Mouse (Mus musculus): ENCODE measurements at regions not wholly inside any gene's neighbourhood (a gene's known extent, or its start where the extent isn't known, plus 50 kb on each side); places are given as distances from the start of the nearest gene placed in this dataset.

GRCm38 (mm10) chr1:88875356-88875755, 173.3 kb upstream of the Arl4c start:
- no peak for TF ChIP-seq CTCF (IDR thresholded peaks at IDR 0.05; ENCODE audit: low read depth, low read length)
- TF ChIP-seq POLR2A (IDR thresholded peaks at IDR 0.05; ENCODE audit: borderline replicate concordance, low read depth, low read length), result no peak

Data from bone marrow macrophage, adult 2 months (primary cell).